Mouse (Mus musculus) lung, postnatal 0 days (tissue): Measurements from ENCODE around the gene Spns3. TPM values are rescaled to one million over a fixed set of nuclear protein-coding genes. Genes with fewer than 3 reads are reported as not detected.
A peak's percentile ranks its signal among the peaks of the same experiment; 100 is the strongest.

Experiments used
- ATAC-seq: fragments of 200-750 bp; cut with Nextera tagmentation; 2 replicates; pipeline ENCODE4 v1.8.0; 2017; ENCODE audit warnings: moderate library complexity
- DNase-seq: peaks from one replicate; pipeline ENCODE4 v3.0.0-alpha.2; 2016; ENCODE audit warnings: low spot score
- H3K27ac ChIP-seq: fragments of 300-500 bp; sonication (generic); 2 replicates; pipeline ENCODE4 v1.5.1; 2014; ENCODE audit warnings: antibody characterized with exemption, mild to moderate bottlenecking, low read length, mixed read lengths
- H3K27me3 ChIP-seq: fragments of 300-500 bp; sonication (generic); replicated peaks from 2 replicates; pipeline ENCODE4 v1.6.1; 2014; ENCODE audit warnings: low read length, mixed read lengths; ENCODE audit not compliant: insufficient read depth
- H3K36me3 ChIP-seq: fragments of 300-500 bp; sonication (generic); 2 replicates; pipeline ENCODE4 v1.6.1; 2014; ENCODE audit warnings: low read length, mixed read lengths; ENCODE audit not compliant: insufficient read depth
- H3K4me1 ChIP-seq: fragments of 300-500 bp; sonication (generic); 2 replicates; pipeline ENCODE4 v1.6.1; 2014; ENCODE audit warnings: antibody characterized with exemption, low read depth, low read length, mixed read lengths; ENCODE audit not compliant: insufficient read depth
- H3K4me2 ChIP-seq: fragments of 300-500 bp; sonication (generic); replicated peaks from 2 replicates; pipeline ENCODE4 v1.6.1; 2014; ENCODE audit warnings: low read depth, mild to moderate bottlenecking, low read length, moderate library complexity, mixed read lengths
- H3K4me3 ChIP-seq: fragments of 300-500 bp; sonication (generic); 2 replicates; pipeline ENCODE4 v1.5.1; 2014; ENCODE audit warnings: low read depth, low read length
- H3K9ac ChIP-seq: fragments of 300-500 bp; sonication (generic); replicated peaks from 2 replicates; pipeline ENCODE4 v1.6.1; 2014; ENCODE audit warnings: low read depth, mild to moderate bottlenecking
- H3K9me3 ChIP-seq: fragments of 300-500 bp; sonication (generic); 2 replicates; pipeline ENCODE4 v1.6.1; 2016; ENCODE audit warnings: low read length, mixed read lengths
- CTCF ChIP-seq: IDR thresholded peaks from 2 replicates; pipeline ENCODE4 v1.5.1; 2016; ENCODE audit warnings: antibody characterized with exemption, mild to moderate bottlenecking
- EP300 ChIP-seq: IDR thresholded peaks from 2 replicates; pipeline ENCODE4 v1.6.1; 2016; ENCODE audit warnings: antibody characterized with exemption, mild to moderate bottlenecking, control low read depth
- WGBS: fragments of 180-500 bp; shearing (Covaris S2); extraction: QIAGEN DNeasy Blood & Tissue Kit; methylation state at CpG from one replicate; pipeline ENCODE4 v1.1.7; 2014; 5-methylcytosine and 5-hydroxymethylcytosine counted together
- polyA plus RNA-seq: library from polyadenylated mRNA; unstranded; fragments of >200 nt; fragmentation: Nextera tagmentation; extraction: Ambion mirVana; gene quantifications from 2 replicates; pipeline ENCODE4 v1.2.1, GENCODE M21; 2015

The Spns3 gene
- polyA plus RNA-seq, 1 experiment from 2014 or later = 0.06 TPM

- Histone ChIP-seq H3K9me3 (no peaks in the 10 kb centered on the region), H3K27ac (no peak overlapping the region), H3K36me3 (peaks cover 69% of the 10 kb centered on the region), H3K9ac (no peak overlapping the region), H3K27me3 (no peaks in the 10 kb centered on the region), H3K4me2 (no peak overlapping the region), H3K4me3 (no peak overlapping the region), H3K4me1 (peaks cover 6% of the 10 kb centered on the region; the same call in 1 of the 2 replicates)
- WGBS = 87% methylated on average over 6 of the region's 6 CpGs
- DNase-seq = peak; percentile 52
- TF ChIP-seq EP300 (no peak), CTCF (peak; percentile 77)
- ATAC-seq = peak; percentile 13
These were observed 103.8 kb downstream of the Spns3 start for GRCm38 (mm10) chr11:72446311-72447105.

Other genes starting within 250 kb of the Spns3 start
- 32.3 and 39.7 TPM in 2 replicates for gene Xaf1, start 248.9 kb downstream of the Spns3 start, polyA plus RNA-seq
- not detected in 2 replicates for gene Fbxo39, start 236.1 kb downstream of the Spns3 start, polyA plus RNA-seq
- gene Tekt1, start 188.1 kb downstream of the Spns3 start, polyA plus RNA-seq = 14.2 and 17.3 TPM in 2 replicates
- 108 TPM in 2 replicates for gene Smtnl2, start 138.8 kb downstream of the Spns3 start, polyA plus RNA-seq
- 0.94 and 1.0 TPM in 2 replicates for gene Ggt6, start 115.0 kb downstream of the Spns3 start, polyA plus RNA-seq
- gene Mybbp1a, start 109.2 kb downstream of the Spns3 start, polyA plus RNA-seq = 41.5 and 44.3 TPM in 2 replicates
- 11.1 and 12.2 TPM in 2 replicates for gene Spns2, start 60.6 kb downstream of the Spns3 start, polyA plus RNA-seq
- 44.9 and 48.4 TPM in 2 replicates for gene Ube2g1, start 56.8 kb upstream of the Spns3 start, polyA plus RNA-seq
- gene Ankfy1, start 139.5 kb upstream of the Spns3 start, polyA plus RNA-seq = 7.9 and 9.4 TPM in 2 replicates
- 7.1 and 7.2 TPM in 2 replicates for gene Cyb5d2, start 245.6 kb upstream of the Spns3 start, polyA plus RNA-seq
- 9.6 and 10.6 TPM in 2 replicates for gene Zzef1, start 245.7 kb upstream of the Spns3 start, polyA plus RNA-seq